ENCODE assay signal across 8 mouse cellular contexts in the genomic region with DNA sequence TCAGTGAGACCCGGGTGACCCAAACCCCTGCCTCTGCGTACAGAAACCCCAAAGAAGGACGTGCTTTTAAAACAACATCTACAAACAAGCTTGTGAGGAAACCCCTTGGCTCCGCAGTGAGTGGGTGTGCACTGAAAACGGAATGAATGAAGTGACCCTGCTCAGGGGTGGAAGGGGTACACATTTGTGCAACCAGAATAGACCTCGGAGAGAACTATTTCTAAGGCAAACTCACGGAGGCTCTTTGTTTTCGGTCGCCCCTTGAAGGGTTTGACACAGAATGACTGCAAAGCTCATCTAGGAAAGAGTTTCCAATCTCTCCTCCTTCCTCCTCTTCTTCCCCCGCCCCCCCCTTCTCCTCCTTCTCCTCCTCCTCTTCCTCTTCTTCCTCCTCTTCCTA.
DNase-seq lines count a peak whose midpoint lies in the region; ATAC-seq and TF ChIP-seq lines count a peak whose summit lies in the region.

No protein-coding gene starts in this region.

- no peak for ATAC-seq in heart, postnatal 0 days (ENCODE audit: insufficient read depth, low read depth)
- no peak for ATAC-seq in embryonic facial prominence, embryonic 15.5 days (ENCODE audit: insufficient number of reproducible peaks, low FRiP score, low TSS enrichment, low read depth)
- no peak for ATAC-seq in hindbrain, embryonic 16.5 days
- no peak for ATAC-seq in midbrain, embryonic 14.5 days (ENCODE audit: low FRiP score, low TSS enrichment)

- no peak for TF ChIP-seq CTCF in heart, postnatal 0 days (IDR thresholded peaks at IDR 0.05; ENCODE audit: low read depth)

- peak overlapping the region; percentile 29 for H3K4me3 ChIP-seq in heart, postnatal 0 days (ENCODE audit: low read depth, low read length)
- H3K4me3 ChIP-seq in embryonic facial prominence, embryonic 15.5 days (replicated peaks) = peak overlapping the region; percentile 37; the same call in 1 of the 2 replicates
- H3K4me3 ChIP-seq in hindbrain, embryonic 16.5 days (ENCODE audit: low read length) = peak overlapping the region; percentile 25; the same call in 1 of the 2 replicates
- peak overlapping the region; percentile 31 for H3K4me3 ChIP-seq in midbrain, embryonic 14.5 days (replicated peaks; ENCODE audit: low read depth, low read length)

- H3K4me2 ChIP-seq in heart, postnatal 0 days (ENCODE audit: low read depth, low read length) = peak overlapping the region; percentile 60
- peak overlapping the region; percentile 57 for H3K4me2 ChIP-seq in embryonic facial prominence, embryonic 15.5 days (replicated peaks)
- H3K4me2 ChIP-seq in hindbrain, embryonic 16.5 days (ENCODE audit: low read length) = peak overlapping the region; percentile 55
- peak overlapping the region; percentile 62 for H3K4me2 ChIP-seq in midbrain, embryonic 14.5 days (ENCODE audit: low read length)

- no peaks in the 10 kb centered on the region for H3K36me3 ChIP-seq in heart, postnatal 0 days (replicated peaks; ENCODE audit: control insufficient read depth, insufficient read depth, low read length)
- H3K36me3 ChIP-seq in embryonic facial prominence, embryonic 15.5 days = no peaks in the 10 kb centered on the region
- no peaks in the 10 kb centered on the region for H3K36me3 ChIP-seq in hindbrain, embryonic 16.5 days (ENCODE audit: control insufficient read depth, insufficient read depth, low read length)
- no peaks in the 10 kb centered on the region for H3K36me3 ChIP-seq in midbrain, embryonic 14.5 days (ENCODE audit: control insufficient read depth, insufficient read depth, low read length)

- H3K4me1 ChIP-seq in heart, postnatal 0 days (ENCODE audit: control insufficient read depth, insufficient read depth) = peaks cover 5% of the 10 kb centered on the region
- peaks cover 22% of the 10 kb centered on the region for H3K4me1 ChIP-seq in embryonic facial prominence, embryonic 15.5 days
- peaks cover 22% of the 10 kb centered on the region for H3K4me1 ChIP-seq in hindbrain, embryonic 16.5 days (ENCODE audit: control insufficient read depth, insufficient read depth, low read depth, low read length)
- peaks cover 31% of the 10 kb centered on the region for H3K4me1 ChIP-seq in midbrain, embryonic 14.5 days (ENCODE audit: control insufficient read depth, insufficient read depth, low read length)

- H3K27me3 ChIP-seq in heart, postnatal 0 days (ENCODE audit: control insufficient read depth, insufficient read depth, low read length) = no peaks in the 10 kb centered on the region
- H3K27me3 ChIP-seq in embryonic facial prominence, embryonic 15.5 days = peaks cover 4% of the 10 kb centered on the region; the same call in 1 of the 2 replicates
- no peaks in the 10 kb centered on the region for H3K27me3 ChIP-seq in hindbrain, embryonic 16.5 days (replicated peaks; ENCODE audit: control insufficient read depth, insufficient read depth, low read length)
- H3K27me3 ChIP-seq in midbrain, embryonic 14.5 days (ENCODE audit: control insufficient read depth, insufficient read depth, low read length) = no peaks in the 10 kb centered on the region

- no peak for TF ChIP-seq EP300 in heart, postnatal 0 days (IDR thresholded peaks at IDR 0.05; ENCODE audit: low read depth)

- no peak for DNase-seq in heart, postnatal 0 days (ENCODE audit: low spot score)
- DNase-seq in heart, adult 9 months (ENCODE audit: low spot score in 2 of 2) = no peak
- DNase-seq in midbrain, embryonic 14.5 days = peak; percentile 47
- no peak for DNase-seq in frontal cortex, adult 2 months (ENCODE audit: extremely low spot score in 1 of 2, low spot score in 1 of 2)
- DNase-seq in layer of hippocampus, adult 18-20 months (ENCODE audit: low spot score in 2 of 2) = no peak
- DNase-seq in MN1 (ENCODE audit: low spot score) = no peak

- no peak overlapping the region for H3K9ac ChIP-seq in heart, postnatal 0 days (replicated peaks; ENCODE audit: low read depth, low read length)
- H3K9ac ChIP-seq in embryonic facial prominence, embryonic 15.5 days = no peak overlapping the region
- no peak overlapping the region for H3K9ac ChIP-seq in hindbrain, embryonic 16.5 days (ENCODE audit: low read depth, low read length)
- H3K9ac ChIP-seq in midbrain, embryonic 14.5 days (replicated peaks; ENCODE audit: low read length) = peak overlapping the region; percentile 47

- H3K27ac ChIP-seq in heart, postnatal 0 days (ENCODE audit: low read depth) = no peak overlapping the region
- H3K27ac ChIP-seq in embryonic facial prominence, embryonic 15.5 days (replicated peaks) = no peak overlapping the region
- no peak overlapping the region for H3K27ac ChIP-seq in hindbrain, embryonic 16.5 days (ENCODE audit: low read depth, low read length)
- no peak overlapping the region for H3K27ac ChIP-seq in midbrain, embryonic 14.5 days (replicated peaks; ENCODE audit: low read depth, low read length)

- no peaks in the 10 kb centered on the region for H3K9me3 ChIP-seq in heart, postnatal 0 days (replicated peaks; ENCODE audit: control insufficient read depth, low read length)
- H3K9me3 ChIP-seq in embryonic facial prominence, embryonic 15.5 days (replicated peaks) = no peaks in the 10 kb centered on the region
- no peaks in the 10 kb centered on the region for H3K9me3 ChIP-seq in hindbrain, embryonic 16.5 days (ENCODE audit: control insufficient read depth, low read length)
- H3K9me3 ChIP-seq in midbrain, embryonic 14.5 days (ENCODE audit: control insufficient read depth, low read length) = no peaks in the 10 kb centered on the region

- 28% methylated on average over 10 of the region's 10 CpGs for WGBS in heart, postnatal 0 days
- WGBS in embryonic facial prominence, embryonic 15.5 days = 24% methylated on average over 10 of the region's 10 CpGs
- 14% methylated on average over 10 of the region's 10 CpGs for WGBS in hindbrain, embryonic 16.5 days
- WGBS in midbrain, embryonic 14.5 days = 9% methylated on average over 10 of the region's 10 CpGs
